Mouse (Mus musculus): ENCODE results near the gene Zdhhc11. TPM values are rescaled to one million over a fixed set of nuclear protein-coding genes. Genes with fewer than 3 reads are reported as not detected.
"Not testable (repeated sequence)": the region's sequence is repeated elsewhere in the genome, so short reads cannot be mapped to it uniquely, and the experiment has no call there.

The Zdhhc11 gene
- polyA plus RNA-seq, 1 experiment from 2014 or later: not detected

DNA sequence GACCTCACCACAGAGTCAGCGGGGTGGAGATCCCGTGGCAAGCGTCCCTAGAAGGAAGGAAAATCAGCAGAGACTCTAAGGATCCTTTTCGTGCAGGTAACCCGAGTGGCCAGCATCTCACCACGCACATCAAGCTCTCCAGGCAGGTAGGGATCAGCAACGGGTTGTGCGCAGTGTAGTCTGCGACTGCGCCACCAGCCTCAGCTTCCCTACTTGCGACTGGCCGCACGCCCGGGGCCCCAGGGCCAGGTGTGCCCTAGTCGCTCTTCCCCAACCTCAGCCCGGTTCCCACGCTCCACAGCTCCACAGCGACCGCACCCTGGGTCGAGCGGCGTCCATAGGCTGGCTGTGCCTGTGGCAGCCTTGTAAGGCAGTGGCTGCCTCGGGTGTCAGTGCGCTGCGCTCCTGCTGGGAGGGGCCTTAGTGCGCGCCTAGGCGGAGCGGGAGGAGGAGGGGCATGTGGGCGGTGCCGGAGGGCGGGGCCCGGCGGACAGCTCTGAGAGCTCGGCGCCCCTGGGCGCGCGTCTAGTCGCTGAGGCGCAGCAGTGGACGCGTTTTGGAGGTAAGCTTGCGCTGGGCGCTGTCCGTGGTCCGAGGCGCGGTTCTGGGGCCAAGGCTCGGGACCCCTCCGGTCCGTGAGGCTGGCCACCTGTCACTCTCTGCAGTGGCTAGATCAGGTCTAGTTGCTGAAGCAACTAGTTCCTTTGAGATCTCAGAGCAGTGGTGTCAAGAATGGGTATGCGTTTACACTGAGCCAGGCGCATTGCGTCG lies 45.5 kb downstream of the Zdhhc11 start, which contains the start of gene Tppp:
TSS of gene Tppp (plus strand) at position 460 of the 771 bp plus-strand sequence.
- peak within 1 kb of the TSS; percentile 76 for H3K9ac ChIP-seq
- ATAC-seq (ENCODE audit: low read depth): peak; percentile 93
- H3K4me2 ChIP-seq: peak within 1 kb of the TSS; percentile 89

DNA sequence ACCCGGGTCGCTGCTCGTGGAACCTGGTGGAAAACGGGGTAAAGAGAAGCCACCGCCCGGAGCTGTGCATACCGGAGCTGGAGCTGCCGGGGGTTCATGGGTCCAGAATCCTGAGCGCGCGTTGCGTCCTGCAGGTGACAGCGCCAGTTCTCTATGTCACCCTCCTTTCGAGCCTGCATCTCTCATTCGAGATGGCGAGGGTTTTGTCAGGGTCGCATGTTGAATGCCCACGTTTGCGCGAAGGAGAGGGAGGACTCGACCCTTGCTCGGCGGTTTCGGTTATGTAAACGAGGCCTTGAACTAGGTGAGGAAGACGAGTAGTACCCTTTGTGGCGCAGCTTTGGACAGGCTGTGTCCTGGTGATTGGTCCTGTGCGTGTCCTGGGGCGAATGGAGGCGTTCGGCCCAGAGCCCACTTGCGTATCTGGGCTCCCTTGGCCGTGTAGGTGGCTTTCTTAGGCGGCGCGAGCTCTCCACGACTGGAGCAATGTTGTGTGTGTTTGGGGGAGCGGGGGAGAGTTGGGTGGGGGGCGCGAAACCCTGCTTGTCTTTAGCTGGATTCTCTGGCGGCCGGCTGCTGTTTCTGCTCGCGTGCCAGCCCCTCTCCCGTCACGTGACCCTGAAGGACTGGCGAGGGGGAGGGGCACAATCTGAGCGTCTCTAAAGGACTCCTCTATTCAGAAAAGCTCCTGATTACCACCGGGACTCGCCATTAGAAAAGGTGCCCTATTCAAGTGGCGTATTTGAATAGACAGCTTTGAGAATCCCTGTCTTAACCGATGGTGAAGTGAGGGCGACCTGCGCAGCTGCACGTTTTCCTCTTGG lies 46.4 kb downstream of the Zdhhc11 start:
- WGBS: under 1% methylated on average over 54 of the region's 55 CpGs
- Histone ChIP-seq H3K9ac (peak overlapping the region; percentile 76), H3K27ac (replicated peaks) (peak overlapping the region; percentile 79), H3K9me3 (no peaks in the 10 kb centered on the region), H3K27me3 (peaks cover 35% of the 10 kb centered on the region), H3K4me1 (replicated peaks) (peaks cover 17% of the 10 kb centered on the region), H3K36me3 (no peaks in the 10 kb centered on the region), H3K4me3 (peak overlapping the region; percentile 59), H3K4me2 (peak overlapping the region; percentile 89)
- ATAC-seq (ENCODE audit: low read depth): peak; percentile 74

More for the DNA sequence above, 45.5 kb downstream of the Zdhhc11 start, which contains the start of gene Tppp:
- Histone ChIP-seq H3K9me3 (no peaks in the 10 kb centered on the region), H3K27me3 (peaks cover 35% of the 10 kb centered on the region), H3K36me3 (no peaks in the 10 kb centered on the region), H3K4me1 (replicated peaks) (peaks cover 17% of the 10 kb centered on the region), H3K4me3 (peak within 1 kb of the TSS; percentile 59), H3K27ac (replicated peaks) (peak within 1 kb of the TSS; percentile 79)
- under 1% methylated on average over 56 of the region's 56 CpGs for WGBS

DNA sequence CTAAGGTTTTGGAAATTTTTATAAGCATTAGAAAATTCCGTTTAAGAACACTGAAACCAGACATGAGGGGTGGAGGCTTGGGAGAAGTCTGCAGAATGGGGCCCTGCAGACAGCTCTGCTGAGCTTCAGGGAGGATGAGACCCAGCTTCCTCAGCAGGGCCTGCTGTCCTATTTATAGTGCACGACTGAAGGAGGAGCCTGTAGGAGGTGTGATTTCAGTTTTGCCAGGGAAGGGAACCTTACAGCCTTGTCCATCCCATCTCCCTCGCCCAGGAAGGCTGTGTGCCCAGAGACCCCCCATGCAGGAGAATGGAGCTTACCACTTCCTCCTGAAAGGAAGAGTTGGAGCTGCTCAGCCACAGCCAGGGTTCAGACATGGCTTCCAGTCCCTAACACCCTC lies 47.0 kb downstream of the Zdhhc11 start:
- H3K36me3 ChIP-seq: no peaks in the 10 kb centered on the region
- WGBS: 16% methylated on average over 3 of the region's 3 CpGs
- peak; percentile 26; the same call in 1 of the 2 replicates for ATAC-seq (ENCODE audit: low read depth)
- H3K4me1 ChIP-seq (replicated peaks): peaks cover 22% of the 10 kb centered on the region
- peak overlapping the region; percentile 79 for H3K27ac ChIP-seq (replicated peaks)
- no peaks in the 10 kb centered on the region for H3K9me3 ChIP-seq
- H3K9ac ChIP-seq: peak overlapping the region; percentile 76
- H3K4me2 ChIP-seq: peak overlapping the region; percentile 89
- H3K27me3 ChIP-seq: peaks cover 34% of the 10 kb centered on the region
- H3K4me3 ChIP-seq: peak overlapping the region; percentile 59

DNA sequence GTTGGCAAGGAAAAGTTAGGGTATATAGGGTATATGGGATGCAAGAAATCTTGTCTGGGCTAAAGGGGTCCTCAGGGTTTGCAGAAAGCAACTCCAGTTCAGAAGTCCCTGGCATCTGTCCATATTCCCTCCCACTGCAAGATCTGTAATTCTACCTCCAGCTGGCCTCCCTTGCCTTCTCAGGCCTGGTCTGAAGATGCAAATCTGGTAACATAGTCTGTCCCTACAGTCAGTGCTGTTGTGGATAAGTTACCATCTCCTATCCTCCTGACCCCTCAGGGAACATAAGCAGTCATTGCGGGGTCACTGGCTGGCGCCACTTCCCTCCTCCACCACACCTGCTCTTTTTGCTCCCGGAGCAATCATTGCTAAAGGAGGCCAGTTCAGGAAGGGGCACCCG lies 52.3 kb downstream of the Zdhhc11 start:
- H3K9ac ChIP-seq: no peak overlapping the region
- H3K27ac ChIP-seq (replicated peaks): no peak overlapping the region
- H3K4me2 ChIP-seq: no peak overlapping the region
- WGBS: 71% methylated on average over 4 of the region's 4 CpGs
- no peak overlapping the region for H3K4me3 ChIP-seq
- H3K27me3 ChIP-seq: 0 out of 2 replicates have a peak, but pooled peaks cover 4% of the 10 kb centered on the region
- ATAC-seq (ENCODE audit: low read depth): no peak
- no peaks in the 10 kb centered on the region for H3K36me3 ChIP-seq
- peaks cover 14% of the 10 kb centered on the region for H3K4me1 ChIP-seq (replicated peaks)
- H3K9me3 ChIP-seq: no peaks in the 10 kb centered on the region

DNA sequence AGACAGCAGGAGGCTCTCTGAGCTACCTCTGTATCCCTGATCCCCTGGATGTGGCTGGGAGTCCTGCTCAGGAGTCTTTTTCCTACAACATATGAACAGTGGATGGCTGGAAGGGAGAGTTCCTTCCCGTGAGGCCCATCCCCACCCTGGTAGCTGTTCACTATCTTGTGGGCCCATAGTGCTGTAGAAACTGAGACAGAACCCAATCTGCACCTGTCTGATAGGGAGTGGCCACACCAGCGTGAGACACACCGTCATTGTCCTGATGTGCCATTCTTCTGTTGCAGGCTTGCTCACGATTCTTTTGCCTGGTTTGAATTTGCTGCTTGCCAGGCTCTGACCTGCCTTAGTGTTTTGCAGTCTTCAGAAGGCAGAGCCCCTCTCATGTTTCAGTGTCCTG lies 53.8 kb downstream of the Zdhhc11 start:
- peaks cover 2% of the 10 kb centered on the region; the same call in 1 of the 2 replicates for H3K36me3 ChIP-seq
- H3K27me3 ChIP-seq: no peaks in the 10 kb centered on the region
- no peak for ATAC-seq (ENCODE audit: low read depth)
- no peaks in the 10 kb centered on the region for H3K9me3 ChIP-seq
- H3K4me1 ChIP-seq (replicated peaks): peaks cover 9% of the 10 kb centered on the region
- no peak overlapping the region for H3K9ac ChIP-seq
- H3K27ac ChIP-seq (replicated peaks): no peak overlapping the region
- H3K4me3 ChIP-seq: no peak overlapping the region
- H3K4me2 ChIP-seq: no peak overlapping the region
- WGBS: 82% methylated on average over 4 of the region's 4 CpGs

DNA sequence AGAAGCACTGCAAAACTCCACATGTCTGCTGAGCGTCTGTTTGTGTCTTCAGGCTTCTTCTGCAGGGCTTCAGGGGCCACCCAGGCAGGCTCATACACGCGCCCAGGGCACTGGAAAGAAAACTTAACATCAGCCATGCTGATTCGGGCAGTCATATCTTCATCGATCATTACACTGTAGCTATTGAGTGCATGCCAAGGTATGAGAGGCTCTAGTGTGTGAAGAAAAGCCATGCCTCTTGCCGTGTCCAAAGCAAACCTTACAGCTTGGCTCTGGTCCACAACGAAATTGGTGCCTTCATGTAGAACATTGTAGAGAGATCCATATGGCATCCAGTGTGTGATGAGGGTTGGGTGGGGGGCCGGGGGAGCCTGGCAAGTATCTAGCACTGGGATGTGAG lies 55.4 kb downstream of the Zdhhc11 start:
- H3K4me2 ChIP-seq; H3K4me1 ChIP-seq (replicated peaks); H3K9ac ChIP-seq; H3K4me3 ChIP-seq; H3K9me3 ChIP-seq; H3K27ac ChIP-seq (replicated peaks); H3K27me3 ChIP-seq; H3K36me3 ChIP-seq; ATAC-seq (ENCODE audit: low read depth): not testable (repeated sequence)
- 84% methylated on average over 8 of the region's 8 CpGs for WGBS

DNA sequence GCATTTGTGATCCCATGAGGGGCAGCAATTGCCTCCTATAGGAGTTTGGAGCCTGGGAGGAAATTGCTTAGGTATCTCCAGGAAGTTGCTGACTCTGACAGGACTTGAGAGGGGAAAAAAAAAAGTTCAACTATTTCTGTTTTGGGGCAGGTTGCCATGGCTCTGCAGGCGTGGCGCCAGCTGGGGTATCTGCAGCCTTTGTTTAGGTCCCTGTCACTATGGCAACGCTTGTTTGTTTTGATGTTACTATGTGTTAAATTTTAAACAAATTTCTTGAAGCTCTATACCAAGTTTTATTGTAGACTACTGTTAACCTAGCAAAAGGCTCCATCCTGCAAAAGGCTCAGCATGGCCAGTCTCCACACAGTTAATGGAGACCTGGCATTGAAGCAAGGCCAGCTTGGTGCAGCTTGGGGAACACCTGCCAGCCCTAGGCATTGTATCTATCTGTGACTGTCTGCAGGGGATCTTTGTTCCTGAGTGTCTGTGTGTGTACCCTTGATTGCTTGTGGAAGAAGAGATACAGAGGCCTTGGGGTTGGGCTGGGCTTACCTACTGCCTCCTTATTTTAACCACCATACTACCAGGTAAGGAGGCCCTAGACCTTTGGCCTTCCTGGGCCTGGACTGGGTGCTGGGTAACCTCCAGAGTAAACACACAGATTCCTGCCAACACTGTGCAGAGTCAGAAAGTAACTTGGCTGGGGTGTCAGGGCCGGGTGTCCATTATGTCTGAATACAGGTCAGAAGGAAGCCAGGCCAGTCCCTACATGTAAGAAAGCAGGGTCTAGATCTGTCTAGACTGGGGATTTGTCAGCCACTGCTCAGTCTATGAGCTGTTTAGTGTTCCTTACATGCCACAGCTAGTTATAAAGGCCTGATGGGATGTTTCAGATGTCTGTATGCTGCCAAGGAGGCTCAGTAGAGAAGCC lies 61.8 kb downstream of the Zdhhc11 start:
- no peaks in the 10 kb centered on the region for H3K9me3 ChIP-seq
- no peaks in the 10 kb centered on the region for H3K27me3 ChIP-seq
- peaks cover 5% of the 10 kb centered on the region; the same call in 1 of the 2 replicates for H3K36me3 ChIP-seq
- H3K27ac ChIP-seq (replicated peaks): 0 out of 2 replicates have a peak overlapping the region, but pooled peaks have one; percentile 29
- H3K9ac ChIP-seq: no peak overlapping the region
- H3K4me2 ChIP-seq: no peak overlapping the region
- WGBS: 68% methylated on average over 4 of the region's 4 CpGs
- peaks cover 11% of the 10 kb centered on the region for H3K4me1 ChIP-seq (replicated peaks)
- no peak overlapping the region for H3K4me3 ChIP-seq
- peak; percentile 33; the same call in 1 of the 2 replicates for ATAC-seq (ENCODE audit: low read depth)

DNA sequence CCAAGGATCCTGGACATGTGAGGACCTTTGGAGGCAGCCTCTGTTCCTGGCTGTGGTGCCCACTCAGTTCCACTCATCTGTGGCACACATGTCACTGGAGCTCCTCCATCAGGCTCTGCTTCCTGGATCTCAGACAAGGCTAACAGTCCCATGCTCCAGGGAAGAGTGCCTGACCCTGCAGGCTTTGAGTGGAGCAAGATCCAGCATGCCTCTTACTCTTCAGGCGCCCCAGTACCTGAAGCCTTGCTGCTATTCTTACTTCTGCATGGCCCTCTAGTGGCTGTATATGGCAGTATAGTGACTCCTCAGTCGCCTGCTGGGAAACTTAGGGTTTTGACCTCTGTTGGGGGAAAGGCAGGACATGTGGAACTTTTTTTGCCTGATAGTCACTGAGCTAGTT lies 62.6 kb downstream of the Zdhhc11 start:
- peaks cover 11% of the 10 kb centered on the region for H3K4me1 ChIP-seq (replicated peaks)
- H3K27ac ChIP-seq (replicated peaks): no peak overlapping the region
- H3K4me3 ChIP-seq: no peak overlapping the region
- no peak overlapping the region for H3K9ac ChIP-seq
- peak; percentile 68; the same call in 1 of the 2 replicates for ATAC-seq (ENCODE audit: low read depth)
- peaks cover 8% of the 10 kb centered on the region for H3K36me3 ChIP-seq
- no peaks in the 10 kb centered on the region for H3K9me3 ChIP-seq
- no peak overlapping the region for H3K4me2 ChIP-seq
- no peaks in the 10 kb centered on the region for H3K27me3 ChIP-seq
- 25% methylated on average over 2 of the region's 2 CpGs for WGBS

DNA sequence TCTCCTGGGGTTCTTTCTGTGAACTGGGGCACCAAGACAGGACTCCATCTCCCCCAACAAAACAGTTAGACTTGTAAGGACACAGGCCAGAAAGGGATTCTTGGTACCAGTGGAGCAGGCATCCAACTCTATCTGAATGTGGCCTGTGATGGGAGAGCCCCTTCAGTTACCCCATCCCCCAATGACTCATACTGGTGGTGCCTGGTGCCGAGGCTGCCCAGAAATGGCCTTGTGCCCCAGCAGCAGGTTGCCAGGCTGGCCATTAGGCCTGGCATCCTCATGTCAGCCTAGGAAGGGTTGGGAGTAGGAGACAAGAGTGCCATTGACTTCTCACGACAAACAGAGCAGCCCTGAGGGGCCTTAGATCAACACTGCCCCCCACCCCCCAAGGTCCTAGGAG lies 64.5 kb downstream of the Zdhhc11 start:
- no peak for ATAC-seq (ENCODE audit: low read depth)
- Histone ChIP-seq H3K36me3 (peaks cover 21% of the 10 kb centered on the region), H3K27me3 (no peaks in the 10 kb centered on the region), H3K4me3 (no peak overlapping the region), H3K9ac (no peak overlapping the region), H3K4me1 (replicated peaks) (peaks cover 11% of the 10 kb centered on the region), H3K9me3 (no peaks in the 10 kb centered on the region), H3K4me2 (no peak overlapping the region), H3K27ac (replicated peaks) (no peak overlapping the region)
- WGBS: 72% methylated on average over 2 of the region's 2 CpGs

DNA sequence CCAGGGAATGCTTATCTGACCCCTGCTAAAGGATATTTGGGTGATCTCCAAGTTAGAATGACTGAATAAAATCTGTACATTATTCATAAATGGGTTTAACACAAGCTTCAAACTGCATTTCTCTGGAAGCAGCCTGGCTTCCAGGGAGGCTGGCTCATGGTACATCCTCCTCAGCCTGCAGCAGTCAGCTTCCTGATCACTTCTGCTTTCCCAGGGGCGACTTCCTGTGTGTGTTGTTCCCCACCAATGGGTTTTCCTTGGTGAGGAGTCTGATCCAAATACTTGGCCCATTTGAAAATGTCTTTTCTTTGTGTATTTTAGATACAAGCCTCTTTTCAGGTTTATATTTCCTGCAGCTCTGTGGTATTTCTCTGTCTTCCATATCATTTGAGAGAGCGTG lies 65.4 kb downstream of the Zdhhc11 start:
- 88% methylated on average over 2 of the region's 2 CpGs for WGBS
- H3K9ac ChIP-seq: no peak overlapping the region

DNA sequence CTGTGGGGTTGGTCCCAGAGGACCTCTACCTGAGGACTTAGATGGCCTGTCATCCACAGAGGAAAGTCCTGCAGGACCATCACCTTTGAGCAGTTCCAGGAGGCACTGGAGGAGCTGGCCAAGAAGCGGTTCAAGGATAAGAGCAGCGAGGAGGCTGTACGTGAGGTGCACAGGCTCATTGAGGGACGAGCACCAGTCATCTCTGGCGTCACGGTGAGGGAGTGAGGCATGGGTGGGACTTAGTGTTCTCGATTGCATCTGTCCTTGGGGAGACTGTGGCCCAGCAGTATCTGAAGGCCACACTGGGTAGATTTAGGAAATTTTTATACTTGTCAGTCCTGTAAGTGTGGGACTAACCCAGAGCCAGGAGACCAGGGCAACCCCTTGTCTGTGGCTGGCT lies 67.0 kb downstream of the Zdhhc11 start:
- no peaks in the 10 kb centered on the region for H3K9me3 ChIP-seq
- H3K27me3 ChIP-seq: no peaks in the 10 kb centered on the region
- H3K36me3 ChIP-seq: peaks cover 28% of the 10 kb centered on the region
- ATAC-seq (ENCODE audit: low read depth): no peak
- H3K4me1 ChIP-seq (replicated peaks): no peaks in the 10 kb centered on the region
- H3K27ac ChIP-seq (replicated peaks): no peak overlapping the region
- H3K4me2 ChIP-seq: no peak overlapping the region
- 90% methylated on average over 7 of the region's 7 CpGs for WGBS
- no peak overlapping the region for H3K9ac ChIP-seq
- H3K4me3 ChIP-seq: no peak overlapping the region

More for the DNA sequence above, 65.4 kb downstream of the Zdhhc11 start:
- H3K4me2 ChIP-seq: no peak overlapping the region
- H3K4me1 ChIP-seq (replicated peaks): peaks cover 11% of the 10 kb centered on the region
- peaks cover 24% of the 10 kb centered on the region for H3K36me3 ChIP-seq
- H3K27me3 ChIP-seq: no peaks in the 10 kb centered on the region
- no peak for ATAC-seq (ENCODE audit: low read depth)
- no peak overlapping the region for H3K4me3 ChIP-seq
- no peak overlapping the region for H3K27ac ChIP-seq (replicated peaks)
- no peaks in the 10 kb centered on the region for H3K9me3 ChIP-seq
